Mouse (Mus musculus) spleen, postnatal 4 days (tissue): ENCODE results near the gene Phf1.
"Not testable (repeated sequence)": the region's sequence is repeated elsewhere in the genome, so short reads cannot be mapped to it uniquely, and the experiment has no call there.

Experiments used
- DNase-seq, 2 experiments: peaks; one replicate each; pipeline ENCODE4 v3.0.0; 2022; ENCODE audit warnings: low spot score in 2 of 2

Gene Phf1

DNA sequence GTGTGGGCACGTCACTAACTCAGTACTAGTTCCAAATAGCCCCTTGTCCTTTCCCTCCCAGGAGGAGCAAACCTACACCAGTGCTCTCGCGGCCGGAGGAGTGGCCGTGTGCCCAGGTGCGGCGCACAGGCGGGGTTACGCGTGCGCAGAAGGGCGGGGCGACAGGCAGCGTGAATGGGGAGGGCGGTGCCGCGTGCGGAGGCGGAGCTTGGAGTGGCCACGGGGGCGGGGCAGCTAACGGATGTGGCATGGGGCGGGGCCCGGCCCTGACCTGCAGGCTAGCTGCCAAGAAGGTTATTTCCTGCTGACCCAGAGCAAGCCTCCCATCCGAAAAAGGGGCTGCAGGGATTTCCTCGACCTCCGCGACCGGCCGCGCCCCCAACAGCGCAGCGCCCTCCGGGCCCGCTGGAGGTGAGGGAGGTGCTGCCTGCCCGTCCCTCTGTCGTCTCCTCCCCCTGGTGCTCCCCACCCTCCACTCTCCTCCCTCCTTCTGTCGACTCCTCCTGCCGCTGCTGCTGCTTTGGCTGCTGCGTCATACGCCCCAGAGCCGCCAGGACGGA is at the start of gene Phf1:
TSS of gene Phf1 (plus strand) at position 214 of the 560 bp plus-strand sequence.
- peak; percentile 99 for DNase-seq

DNA sequence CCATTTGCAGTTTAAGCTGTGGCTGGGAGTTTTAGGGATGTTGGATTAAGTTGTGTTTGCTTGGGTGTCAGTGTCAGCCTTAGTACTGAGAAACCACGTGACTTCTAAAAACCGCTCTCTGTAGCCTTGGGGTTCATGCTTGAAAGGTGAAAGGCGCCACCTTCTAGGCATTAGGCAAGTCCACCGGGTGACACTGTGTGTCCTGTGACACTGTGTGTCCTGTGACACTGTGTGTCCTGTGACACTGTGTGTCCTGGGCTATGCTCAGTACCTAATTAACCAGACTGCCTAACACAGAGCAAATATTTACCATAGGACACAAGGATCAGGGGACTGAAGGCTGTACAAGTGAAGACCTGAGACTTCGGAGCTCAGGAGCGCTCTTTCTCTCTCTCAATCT is 49.3 kb upstream of the Phf1 start:
- DNase-seq = no peak

DNA sequence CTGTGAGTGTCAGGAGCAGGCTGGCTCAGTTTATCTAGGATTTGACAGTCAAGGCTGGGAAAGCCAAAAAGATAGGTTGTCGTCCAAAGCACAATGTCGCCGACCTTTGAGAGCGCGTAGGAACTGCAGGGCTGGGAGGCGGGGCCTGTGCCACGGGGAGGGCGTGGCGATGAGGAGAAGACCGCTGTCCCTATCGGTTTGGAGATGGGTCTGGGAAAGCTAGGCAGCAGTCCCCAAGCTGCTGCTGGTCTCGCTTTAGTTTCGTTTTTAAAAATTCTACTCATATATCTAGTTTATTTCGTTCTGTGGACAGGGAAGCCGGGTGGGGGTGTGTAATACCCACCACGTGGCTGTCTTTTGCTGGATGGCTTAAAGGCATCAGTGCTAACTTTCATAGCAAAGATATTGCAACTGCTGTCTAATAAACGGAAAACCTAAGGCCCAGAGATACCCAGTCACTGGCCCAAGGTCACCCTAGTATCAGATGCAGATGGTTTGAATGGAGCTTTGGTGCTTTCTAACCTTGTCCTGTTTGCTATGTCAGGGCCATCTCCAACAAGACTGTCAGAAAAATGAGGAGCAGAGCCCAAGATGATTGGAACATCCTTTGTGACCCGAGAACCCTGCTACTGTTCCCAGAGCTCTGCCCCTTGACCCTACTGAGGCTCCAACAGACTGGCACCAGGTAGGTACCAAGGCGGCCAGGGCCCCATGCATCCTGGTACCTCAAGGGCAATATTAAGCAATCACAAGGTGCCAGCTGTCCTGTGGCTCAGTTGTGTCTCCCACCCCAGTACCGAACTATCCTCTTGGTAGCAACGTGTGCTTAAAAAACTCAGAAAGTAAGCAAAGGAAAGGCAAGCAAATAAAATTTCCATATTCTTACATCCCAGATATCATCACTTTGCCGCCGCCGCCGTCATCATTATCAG is 47.6 kb upstream of the Phf1 start:
- DNase-seq = peak; percentile 86 to 92

DNA sequence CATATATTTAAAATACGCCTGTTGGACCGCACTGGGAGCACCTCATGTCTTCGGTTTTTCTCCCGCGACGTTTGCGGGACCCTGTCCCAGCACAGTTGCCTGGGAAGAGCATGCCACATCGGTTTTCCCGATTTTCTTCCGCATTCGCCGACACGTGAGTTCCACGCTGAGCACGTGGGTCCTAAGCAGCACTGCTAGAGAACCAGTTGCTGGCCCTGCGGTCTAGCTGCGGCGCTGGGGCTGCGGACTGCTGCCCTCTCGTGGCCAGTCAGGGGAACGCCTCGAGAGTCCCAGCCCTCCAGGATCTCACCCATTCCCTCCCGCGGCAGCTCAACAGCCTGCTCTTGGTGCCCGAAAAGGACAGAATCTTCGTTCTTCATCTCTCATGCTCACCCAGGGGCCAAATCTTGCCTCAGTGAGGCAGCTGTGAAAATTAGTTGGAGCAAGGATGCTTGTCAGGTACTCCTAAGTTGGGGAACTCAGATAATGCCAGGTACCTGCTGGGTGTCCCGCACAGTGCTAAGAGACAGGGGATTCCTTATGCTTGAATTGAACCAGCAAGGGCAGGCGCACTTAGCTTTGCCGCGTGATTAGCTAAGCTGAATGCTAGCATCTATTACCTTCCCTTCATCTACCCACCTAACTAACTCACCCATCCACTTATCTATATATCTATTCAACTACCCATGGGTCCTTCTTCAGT is 46.7 kb upstream of the Phf1 start:
- peak; percentile 81 to 94 for DNase-seq

DNA sequence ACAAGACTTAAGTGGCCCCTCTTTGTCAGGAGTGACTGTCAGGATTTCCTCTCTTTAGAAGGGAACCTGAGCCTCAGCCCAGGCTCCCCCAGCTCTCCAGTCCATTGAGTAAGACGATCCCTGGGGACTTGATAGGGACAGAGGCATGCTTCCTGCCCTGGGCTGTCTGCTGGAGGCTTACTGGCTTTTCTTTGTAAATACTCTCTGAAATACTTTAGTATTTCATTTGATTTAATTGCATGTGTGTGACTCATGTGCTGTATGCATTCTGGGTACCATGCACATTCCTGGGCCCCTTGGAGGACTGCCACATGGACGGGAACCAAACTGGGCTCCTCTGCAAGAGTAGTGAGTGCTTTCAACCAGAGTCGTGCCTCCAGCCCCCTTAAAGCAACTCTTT is 44.9 kb upstream of the Phf1 start:
- DNase-seq = no peak

DNA sequence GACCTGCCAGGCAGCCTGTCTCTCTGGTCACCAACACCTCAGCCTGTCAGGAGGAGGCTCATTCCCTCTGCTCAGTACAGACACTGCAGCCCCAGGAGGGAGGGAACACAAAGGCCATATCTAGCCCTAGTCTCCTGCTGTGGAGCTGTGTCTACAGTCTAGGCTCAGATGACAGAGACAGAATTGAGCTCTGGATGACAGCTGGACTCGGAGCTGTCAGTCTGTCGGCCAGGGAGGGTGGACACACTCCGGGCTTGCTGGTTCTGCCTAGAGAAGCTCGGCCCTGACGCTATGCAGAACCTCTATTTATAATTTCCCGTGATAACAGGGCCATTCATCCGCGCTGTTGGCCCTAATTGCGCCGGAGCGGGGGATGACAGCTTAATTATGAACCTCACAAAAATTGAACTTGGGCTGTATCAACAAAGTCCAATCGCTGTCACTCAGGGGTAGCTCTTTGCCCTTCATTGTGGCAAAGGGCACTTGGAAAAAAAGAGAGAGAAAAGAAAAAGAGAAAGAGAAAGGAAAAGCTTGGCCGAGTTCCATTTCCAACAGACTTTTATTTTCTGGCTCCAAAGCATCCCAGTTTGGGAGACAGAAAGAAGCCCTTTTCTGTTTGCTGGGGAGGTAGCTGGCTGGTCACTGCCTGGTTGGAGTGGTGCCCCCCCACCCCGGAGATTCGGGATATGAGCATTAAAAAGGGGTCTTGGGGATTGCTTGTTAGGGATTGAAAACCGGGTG is 40.0 kb upstream of the Phf1 start:
- no peak for DNase-seq

DNA sequence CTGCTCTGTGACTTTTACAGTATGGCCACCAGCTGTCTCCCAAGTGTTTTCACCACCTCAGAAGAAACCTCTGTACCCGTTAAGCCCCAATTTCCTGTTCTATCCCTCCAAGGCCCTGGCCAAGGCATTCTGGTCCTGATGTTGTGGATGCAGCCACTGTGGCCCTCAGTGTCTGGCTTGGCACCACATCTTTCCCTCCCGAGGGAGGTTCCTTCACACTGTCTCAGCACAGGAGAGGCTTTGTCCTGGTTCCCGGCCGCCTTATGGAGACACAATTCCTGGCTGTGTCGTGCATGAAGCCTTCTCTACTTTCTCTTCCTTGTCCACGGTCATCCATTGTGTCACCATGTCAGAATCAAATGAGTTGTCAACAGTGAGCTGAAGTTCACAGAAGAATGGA is 39.4 kb upstream of the Phf1 start:
- no peak for DNase-seq

DNA sequence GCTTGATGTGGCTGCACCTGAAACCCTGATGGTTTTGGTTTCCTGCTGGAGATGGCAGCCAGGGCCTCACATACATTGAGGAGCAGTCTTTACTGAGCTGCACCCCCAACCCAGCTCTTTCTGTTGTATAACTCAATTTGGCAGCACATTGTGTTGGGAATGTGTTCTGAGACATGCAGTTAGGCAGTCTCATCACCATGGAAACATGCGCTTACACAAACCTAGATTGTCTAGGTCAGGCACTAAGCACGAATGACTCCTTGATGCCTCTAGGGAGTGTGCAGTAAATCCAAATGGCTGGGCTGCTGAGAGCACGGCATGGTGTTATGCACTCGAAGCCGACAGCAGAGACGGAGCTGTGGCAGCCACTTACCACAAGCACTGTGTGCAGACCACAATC is 38.5 kb upstream of the Phf1 start:
- DNase-seq = no peak

DNA sequence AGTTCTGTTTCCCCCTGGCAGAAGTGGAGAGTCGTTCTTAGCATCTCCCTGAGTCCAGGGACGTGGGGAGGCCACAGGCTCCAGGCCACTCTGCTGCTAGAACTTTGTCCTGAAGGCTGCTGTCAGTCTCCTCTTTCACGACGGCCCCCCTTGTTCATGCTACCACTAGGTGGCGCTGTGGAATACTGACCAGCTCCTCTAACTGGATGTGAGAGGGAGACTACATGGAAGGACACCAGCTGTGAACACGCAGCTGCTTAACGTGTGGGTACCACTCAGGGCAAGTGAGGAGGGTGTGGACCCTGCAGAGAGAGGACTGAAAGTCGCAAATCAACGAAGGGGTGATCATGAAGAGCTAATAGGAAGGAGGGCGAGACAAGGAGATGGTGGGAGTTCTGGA is 37.3 kb upstream of the Phf1 start:
- peak; percentile 69 to 89 for DNase-seq

DNA sequence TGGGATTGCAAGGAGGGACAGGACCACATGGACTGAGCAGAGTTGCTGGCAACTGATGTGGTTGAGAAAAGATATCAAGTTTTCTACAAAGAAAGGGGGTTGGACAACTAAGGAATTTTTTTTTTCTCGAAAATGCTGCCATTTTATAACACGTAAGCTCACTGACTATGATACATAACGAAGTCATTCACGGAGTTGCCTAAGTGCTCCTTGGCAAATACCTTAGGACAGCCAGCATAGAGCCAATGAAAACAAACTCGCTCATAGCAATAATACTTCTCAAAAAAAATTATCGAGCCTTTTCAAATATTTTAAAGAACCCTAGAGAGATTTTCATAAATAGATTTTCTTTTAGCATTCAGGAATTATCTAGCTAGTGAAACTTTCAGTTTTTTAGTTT is 31.9 kb upstream of the Phf1 start:
- no peak for DNase-seq

DNA sequence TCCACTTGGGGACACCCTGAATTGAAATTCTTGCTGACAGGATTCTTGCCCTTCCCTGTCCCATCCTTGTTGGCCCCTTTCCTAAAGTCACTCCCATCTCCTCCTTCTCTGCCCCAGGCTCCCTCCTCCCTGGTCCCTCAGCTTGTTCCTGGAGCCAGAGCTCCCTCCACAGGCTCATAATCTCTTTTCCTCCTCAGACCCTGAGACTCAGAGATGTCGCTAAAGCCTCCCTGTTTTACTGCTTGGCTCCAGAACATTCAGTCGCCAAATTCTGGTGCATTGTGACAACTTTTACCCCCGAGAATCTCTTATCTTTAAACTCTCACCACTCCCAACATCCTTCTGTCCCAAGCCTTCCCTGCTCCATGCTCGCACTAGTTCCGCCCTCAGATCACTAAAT is 28.5 kb upstream of the Phf1 start:
- DNase-seq = no peak

DNA sequence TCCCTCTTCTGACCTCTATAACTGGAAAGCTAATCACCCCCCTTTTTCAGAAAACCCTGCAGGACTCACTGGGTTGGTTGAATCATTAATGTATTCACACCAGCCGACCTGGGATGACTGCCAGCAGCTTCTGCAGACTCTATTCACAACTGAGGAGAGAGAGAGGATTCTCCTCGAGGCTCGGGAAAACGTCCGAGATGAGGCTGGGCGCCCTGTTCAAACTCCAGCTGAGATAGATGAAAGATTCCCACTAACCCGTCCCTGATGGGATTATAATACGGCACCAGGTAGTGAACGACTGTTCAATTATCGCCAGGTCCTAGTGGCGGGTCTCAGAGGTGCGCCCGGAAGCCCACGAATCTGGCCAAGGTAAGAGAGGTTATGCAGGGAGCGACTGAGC is 25.3 kb upstream of the Phf1 start:
- DNase-seq = not testable (repeated sequence)

DNA sequence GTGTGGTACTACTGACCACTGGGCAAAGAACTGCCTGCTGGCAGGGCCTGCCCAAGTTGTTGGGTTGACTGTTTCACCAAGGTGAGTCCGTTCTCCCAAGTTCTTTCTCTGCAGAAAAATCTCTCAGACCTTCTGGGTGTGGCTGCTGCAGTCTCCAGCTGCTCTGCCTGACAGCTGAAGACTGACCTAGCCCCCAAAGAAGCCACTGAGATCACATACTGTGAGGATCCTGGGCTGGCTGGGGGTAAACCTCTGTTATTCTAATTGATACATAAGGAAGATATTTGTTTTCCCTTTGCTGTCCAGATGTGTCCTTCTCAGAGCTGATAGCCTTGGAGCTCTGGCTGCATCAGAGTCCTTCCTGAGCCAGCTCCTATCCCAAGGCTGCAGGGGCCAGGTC is 17.6 kb upstream of the Phf1 start:
- DNase-seq = no peak

DNA sequence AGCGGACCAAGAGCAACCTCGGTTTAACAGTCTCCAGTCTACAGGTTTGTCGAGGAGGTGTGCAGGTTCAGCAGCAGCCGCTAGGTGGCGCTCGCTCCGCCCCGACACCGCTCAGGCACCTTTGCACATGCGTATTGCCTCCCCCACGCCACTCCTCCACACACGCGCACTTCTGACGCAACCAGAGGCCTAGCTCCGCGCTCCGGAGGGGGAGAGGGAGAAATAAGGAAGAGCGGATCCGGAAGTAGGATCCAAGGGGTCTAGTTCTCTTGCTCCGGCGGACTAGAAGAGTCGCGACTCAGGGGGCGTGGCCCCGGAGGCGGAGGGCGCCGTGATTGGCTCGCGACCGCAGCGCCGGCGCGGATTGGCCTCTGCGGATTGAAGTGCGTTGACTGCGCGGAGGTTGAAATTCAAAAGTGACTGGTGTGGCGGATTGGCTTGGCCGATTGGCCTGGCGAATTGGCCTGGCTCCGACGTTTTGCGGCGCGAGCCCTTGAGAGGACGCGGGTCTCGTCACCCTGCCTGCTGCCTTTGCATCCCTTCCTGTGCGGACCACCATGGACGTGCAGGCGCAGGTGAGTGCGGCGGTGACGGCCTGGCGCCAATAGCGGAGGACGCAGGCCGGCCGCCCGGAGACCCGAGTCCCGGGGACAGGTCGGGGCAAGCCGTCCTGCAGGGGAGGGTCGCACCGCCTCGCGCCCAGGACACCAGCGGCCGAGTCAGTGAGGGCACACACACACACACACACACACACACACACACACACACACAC is 16.0 kb upstream of the Phf1 start, which contains the start of gene Kifc5b:
TSS of gene Kifc5b (plus strand) at position 381 of the 772 bp plus-strand sequence.
- peak; percentile 99 to 100 for DNase-seq

DNA sequence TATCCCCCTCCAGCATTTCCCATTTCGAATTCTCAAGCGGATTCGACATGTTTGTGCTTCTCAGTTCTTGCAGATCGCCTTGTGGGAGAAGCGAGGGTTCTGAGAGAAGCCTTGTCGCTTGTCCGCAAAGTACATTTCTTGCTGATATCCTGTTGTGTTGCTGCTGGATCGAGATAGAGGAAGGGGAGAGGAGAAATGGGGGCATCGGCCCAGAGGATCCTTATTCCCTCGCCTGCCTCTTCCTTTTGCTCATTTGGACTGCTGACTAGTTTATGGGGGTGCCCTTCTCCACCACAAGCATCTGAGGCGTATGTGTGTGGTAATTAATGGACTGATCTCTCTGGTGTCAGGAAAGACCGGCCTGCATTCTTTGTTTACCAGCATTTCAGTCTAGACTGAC is 15.3 kb upstream of the Phf1 start:
- DNase-seq = not testable (repeated sequence)

DNA sequence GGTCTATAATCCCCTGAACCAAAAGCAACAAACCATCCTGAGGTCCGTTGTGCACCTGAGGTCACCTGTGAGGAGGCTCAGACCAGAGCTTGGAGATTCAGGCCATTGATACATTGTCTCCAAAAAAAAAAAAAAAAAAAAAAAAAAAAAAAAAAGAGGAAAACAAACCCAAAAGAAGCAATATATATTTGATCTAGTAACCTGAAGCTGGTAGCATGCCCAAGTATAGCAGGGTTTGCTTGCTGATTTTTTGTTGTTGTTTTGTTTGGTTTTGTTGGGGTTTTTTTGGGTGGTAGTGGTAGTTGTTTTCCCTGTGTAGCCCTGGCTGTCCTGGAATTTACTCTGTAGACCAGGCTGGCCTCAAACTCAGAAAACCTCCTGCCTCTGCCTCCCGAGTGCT is 14.5 kb upstream of the Phf1 start:
- DNase-seq = no peak

DNA sequence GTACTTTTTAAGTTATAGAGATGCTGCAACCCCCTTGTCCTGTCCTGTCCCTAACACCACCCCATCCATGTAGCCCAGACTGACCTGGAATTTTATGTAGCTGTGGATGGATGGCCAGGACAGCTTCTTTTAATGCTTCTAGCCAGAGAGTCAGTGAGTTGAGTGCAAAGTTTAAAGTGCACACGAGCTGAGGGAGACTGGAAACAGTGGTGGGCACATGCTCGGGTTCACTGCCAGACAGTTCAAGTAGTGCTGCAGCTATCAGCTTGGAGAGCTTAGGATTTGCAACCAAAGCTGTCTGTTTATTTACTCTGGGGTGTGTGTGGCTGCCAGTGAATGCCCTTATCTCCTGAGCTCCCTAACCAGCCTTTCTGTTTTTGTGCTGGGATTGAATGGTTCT is 13.3 kb upstream of the Phf1 start:
- not testable (repeated sequence) for DNase-seq

DNA sequence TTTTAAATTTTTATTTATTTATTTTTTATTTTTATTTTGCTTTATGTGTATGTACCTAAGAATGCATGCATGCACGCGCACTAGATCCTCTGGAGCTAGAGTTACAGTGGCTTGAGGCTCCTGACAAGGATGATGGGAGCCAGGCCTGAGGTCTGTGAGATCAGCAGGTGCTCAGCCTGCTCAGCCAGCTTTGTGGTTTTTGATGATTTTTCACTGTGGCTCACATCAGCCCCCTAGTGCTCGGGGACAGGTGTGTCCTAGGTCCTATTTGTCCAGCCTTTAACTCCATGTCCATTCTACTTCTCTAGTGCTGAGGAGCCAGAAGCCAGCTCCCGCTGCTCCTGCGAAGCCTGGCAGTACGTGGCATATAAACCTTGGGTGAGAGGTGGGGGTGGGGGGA is 10.5 kb upstream of the Phf1 start:
- not testable (repeated sequence) for DNase-seq

DNA sequence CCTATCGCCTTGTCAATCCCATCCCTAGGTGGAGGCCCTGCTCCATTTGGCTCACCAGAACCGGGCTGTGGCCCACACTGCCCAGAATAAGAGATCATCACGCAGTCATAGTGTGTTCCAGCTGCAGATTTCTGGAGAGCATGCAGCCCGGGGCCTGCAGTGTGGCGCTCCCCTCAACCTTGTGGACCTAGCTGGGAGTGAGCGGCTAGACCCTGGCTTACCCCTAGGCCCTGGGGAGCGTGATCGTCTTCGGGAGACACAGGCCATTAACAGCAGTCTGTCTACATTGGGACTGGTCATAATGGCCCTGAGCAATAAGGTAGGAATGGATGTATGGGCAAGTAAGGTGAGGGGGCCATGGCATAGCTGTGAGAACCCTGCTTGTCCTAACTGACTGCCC is 7.4 kb upstream of the Phf1 start:
- DNase-seq = not testable (repeated sequence)

DNA sequence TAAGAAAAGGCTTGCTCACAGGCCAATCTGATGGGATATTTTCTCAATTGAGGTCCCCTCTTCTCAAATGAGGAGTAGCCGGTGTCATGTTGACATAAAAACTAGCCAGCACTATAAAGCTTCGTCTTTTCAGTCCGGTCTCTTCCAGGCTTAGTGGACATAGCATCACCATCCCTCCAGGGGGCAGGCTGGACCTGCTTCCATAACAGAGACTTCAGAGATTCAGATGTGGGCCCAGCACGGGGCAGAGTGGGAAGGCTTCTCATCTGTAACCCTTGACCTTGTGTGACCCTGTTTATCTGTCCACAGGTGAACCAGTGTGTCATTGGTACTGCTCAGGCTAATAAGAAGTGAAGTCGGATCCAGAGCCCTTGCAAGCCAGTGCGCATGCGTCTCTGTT is 1.1 kb upstream of the Phf1 start:
- peak; percentile 47 to 69 for DNase-seq

DNA sequence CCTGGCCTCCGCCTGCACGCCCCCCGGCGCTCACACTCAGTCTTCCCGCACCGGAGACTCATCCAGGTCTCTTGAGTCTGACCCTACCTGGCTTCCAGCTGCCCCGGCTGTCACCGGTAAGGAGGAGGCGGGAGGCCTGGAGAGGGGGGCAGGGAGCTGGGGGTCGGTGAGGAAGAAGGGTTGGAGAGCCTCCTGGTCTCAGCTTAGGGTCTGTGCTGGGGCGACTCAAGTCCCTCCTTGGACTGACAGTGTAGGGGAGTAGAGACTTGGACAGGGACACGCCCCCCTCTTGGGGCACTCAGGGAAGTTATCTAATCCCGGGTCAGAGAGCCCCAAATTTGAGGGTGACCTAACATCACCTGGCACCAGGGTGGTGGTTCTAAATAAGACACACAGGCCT is 567 bp downstream of the Phf1 start:
- no peak for DNase-seq
